16 mouse cellular contexts compared by ENCODE assay signal in genomic region chr12:77674352-77674751, GRCm38 (mm10).
"Had no signal": no experiment of that assay in that cellular context is flagged by ENCODE, and none has a peak within 500 bp of the region (broad histone marks: within the 10 kb centered on the region; RNA-seq: fewer than 3 reads in every experiment).

No protein-coding gene starts in this region.

- H3K27me3 ChIP-seq: hindbrain, embryonic 13.5 days; hindbrain, embryonic 15.5 days; liver, embryonic 12.5 days had no signal

- DNase-seq: gastrocnemius, postnatal 36 days; kidney, adult 11 months; layer of hippocampus, adult 9-11 months; layer of hippocampus, postnatal 36 days had no signal

- H3K27ac ChIP-seq: heart, adult 2 months; heart, embryonic 13.5 days; heart, embryonic 15.5 days; hindbrain, embryonic 13.5 days; hindbrain, embryonic 15.5 days; hindbrain, postnatal 0 days; limb, embryonic 13.5 days; limb, embryonic 15.5 days; liver, embryonic 12.5 days; liver, embryonic 14.5 days had no signal

- H3K4me2 ChIP-seq: heart, embryonic 11.5 days; heart, embryonic 13.5 days; heart, embryonic 15.5 days; hindbrain, embryonic 13.5 days; hindbrain, embryonic 15.5 days; limb, embryonic 13.5 days; limb, embryonic 15.5 days; liver, embryonic 12.5 days had no signal

- H3K36me3 ChIP-seq: heart, embryonic 13.5 days; heart, embryonic 15.5 days; hindbrain, embryonic 13.5 days; hindbrain, embryonic 15.5 days; limb, embryonic 13.5 days; limb, embryonic 15.5 days; liver, embryonic 12.5 days had no signal

- H3K4me1 ChIP-seq: heart, embryonic 13.5 days; heart, embryonic 15.5 days; liver, embryonic 12.5 days had no signal

- H3K4me3 ChIP-seq: heart, adult 2 months; heart, embryonic 13.5 days; heart, embryonic 15.5 days; hindbrain, embryonic 13.5 days; hindbrain, embryonic 15.5 days; limb, embryonic 13.5 days; limb, embryonic 15.5 days; liver, embryonic 12.5 days had no signal

- H3K9ac ChIP-seq: heart, embryonic 13.5 days; heart, embryonic 15.5 days; hindbrain, embryonic 13.5 days; hindbrain, embryonic 15.5 days; limb, embryonic 13.5 days; limb, embryonic 15.5 days; liver, embryonic 12.5 days; liver, embryonic 14.5 days had no signal

- ATAC-seq: hindbrain, postnatal 0 days; intestine, embryonic 16.5 days; liver, embryonic 12.5 days had no signal

- H3K9me3 ChIP-seq: heart, embryonic 13.5 days; heart, embryonic 15.5 days; hindbrain, embryonic 13.5 days; hindbrain, embryonic 15.5 days; limb, embryonic 13.5 days; limb, embryonic 15.5 days; liver, embryonic 12.5 days had no signal
